Mouse (Mus musculus) gastrocnemius, postnatal 25 days (tissue): ENCODE measurements around the gene AU022252. TPM values are rescaled to one million over a fixed set of nuclear protein-coding genes. Genes with fewer than 3 reads are reported as not detected.
A peak's percentile ranks its signal among the peaks of the same experiment; 100 is the strongest.

ENCODE experiments used
- DNase-seq: peaks from one replicate; pipeline ENCODE4 v3.0.0; 2022
- total RNA-seq, 2 experiments: library from RNA; stranded (reverse); gene quantifications; 1 replicate in 1 of 2; 2 replicates in 1 of 2; pipeline ENCODE4 v1.2.3; 2021

The AU022252 gene
- total RNA-seq, 2 experiments from 2014 or later = 22.5 to 22.8 TPM

DNA sequence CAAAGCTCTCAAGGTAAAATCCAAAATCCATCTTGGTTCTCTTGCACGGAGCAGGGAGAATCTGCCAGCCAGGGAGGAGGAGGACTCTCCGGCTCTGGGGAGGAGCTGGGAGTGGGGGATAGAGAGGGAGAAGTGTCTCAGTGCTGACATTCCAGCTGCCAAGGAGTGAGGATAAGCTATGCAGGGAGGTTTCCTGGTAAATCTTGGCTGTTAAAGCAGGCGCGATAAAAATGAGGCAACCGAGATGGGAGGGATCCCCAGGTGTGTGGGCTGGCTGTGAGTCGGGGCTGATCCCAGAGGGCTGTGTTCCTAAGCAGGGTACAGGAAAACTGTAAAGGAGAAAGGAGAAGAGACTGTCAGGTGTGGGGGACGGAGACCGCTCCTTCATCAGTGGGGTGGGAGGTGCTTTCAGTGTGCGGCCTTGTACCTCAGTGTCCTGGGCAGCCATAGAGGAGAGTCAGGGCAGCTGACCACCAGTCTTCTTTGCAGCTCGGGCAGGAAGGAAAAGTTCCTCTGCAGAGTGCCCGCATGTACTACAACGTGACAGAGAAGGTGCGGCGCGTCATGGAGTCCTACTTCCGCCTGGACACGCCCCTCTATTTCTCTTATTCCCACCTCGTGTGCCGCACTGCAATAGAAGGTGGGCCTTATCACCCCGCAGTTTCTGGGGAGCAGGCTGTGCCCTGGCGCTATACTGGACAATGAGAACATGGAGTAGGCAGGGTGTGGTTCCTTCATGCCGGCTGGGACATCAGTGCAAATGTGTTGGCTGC, 12.1 kb upstream of the AU022252 start:
- DNase-seq = no peak

DNA sequence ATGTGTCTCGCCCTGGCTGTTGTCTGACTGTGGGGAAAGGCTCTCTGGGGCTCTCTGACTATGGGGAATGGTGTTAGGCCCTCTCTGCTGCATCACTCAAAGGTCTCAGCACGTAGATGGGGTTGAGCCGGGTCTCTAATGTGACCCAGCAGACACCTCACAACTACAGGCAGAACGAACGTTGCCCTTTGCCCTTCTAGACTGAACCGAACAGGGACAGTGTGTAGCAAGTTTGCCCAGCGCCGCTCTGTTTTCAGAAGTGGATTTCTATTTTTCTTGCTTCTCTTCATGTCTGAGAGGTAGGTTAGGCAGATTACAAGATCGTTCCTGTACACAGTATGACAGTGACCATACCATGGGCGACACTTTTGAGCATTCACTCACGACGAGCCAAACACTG, 10.1 kb upstream of the AU022252 start:
- no peak for DNase-seq

DNA sequence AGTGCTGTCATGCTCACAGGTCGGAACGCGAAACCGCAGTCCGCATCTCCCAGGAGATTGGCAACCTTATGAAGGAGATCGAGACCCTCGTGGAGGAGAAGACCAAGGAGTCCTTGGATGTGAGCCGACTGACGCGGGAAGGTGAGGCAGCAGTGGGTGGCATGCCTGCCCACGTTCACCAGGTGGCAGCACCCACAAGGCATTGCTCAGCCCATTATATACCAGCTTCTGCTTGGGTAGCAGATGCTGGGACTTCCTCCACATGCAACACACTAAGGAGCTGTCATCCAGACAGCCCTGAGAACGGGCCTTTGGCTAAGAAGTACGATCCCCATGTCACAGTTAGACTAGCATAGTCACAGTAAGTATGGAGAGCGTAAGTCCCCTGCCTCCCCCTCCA, 9.2 kb upstream of the AU022252 start:
- DNase-seq = no peak

DNA sequence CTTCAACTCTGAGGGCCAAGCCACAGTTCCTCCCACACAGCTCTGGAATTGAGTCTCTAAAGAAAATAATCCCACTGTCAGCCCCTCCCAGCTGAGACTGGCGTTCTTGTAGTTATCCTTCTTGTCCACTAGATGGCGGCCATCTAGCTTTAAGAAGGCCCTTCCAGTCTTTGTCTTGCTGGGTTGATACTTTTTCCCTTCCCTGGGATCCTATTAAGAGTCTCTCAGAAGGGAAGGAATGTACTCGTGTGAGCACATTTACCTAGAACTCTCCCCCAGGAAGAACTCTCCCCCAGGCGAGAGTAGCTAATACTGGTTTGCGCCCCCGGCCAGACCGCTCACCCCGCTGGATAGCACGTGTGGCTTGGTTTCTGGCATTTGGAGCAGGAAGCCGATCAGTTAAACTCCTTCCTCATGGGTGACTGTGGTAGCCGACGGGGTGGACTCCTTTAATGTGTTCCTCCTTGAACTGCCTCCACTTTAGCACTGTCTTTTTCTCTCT, 6.7 kb upstream of the AU022252 start:
- peak; percentile 36 for DNase-seq

DNA sequence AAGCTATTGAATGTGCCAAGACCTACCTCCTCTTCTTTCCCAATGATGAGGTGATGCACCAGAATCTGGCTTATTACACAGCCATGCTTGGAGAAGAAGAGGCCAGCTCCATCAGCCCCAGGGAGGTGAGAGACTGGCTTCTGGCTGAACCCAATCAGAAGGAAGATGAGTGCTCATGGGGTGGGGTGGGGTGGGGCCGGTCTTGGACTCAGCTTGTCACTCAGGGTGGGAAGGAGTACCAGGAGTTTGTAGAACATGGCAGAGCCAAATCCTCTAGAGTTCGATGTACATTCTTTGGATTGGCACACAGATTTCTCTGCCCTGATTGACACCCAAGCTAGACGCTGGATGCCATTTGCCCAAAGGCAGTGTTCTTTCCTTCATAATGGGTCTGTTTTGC, 6.1 kb upstream of the AU022252 start:
- DNase-seq = no peak

DNA sequence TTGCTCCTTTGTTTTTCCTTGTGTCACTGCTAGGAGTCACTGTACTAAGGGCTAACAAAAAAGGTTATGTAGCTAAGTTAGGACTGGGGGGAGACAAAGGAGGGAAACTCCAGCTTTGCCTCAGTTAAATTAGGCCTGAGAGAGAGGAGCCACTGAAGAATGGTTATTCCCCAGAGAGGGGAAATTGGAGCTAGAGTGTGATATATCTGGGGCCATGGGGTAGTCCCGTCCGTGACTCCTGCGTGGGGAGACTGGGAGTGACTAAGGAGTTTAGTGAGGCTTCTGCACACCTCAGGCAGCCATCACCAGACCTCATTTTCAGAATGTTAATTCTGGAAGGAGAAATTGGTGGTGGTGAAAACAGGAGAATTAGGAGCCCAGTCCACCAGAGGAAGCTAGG, 1.8 kb upstream of the AU022252 start:
- no peak for DNase-seq

DNA sequence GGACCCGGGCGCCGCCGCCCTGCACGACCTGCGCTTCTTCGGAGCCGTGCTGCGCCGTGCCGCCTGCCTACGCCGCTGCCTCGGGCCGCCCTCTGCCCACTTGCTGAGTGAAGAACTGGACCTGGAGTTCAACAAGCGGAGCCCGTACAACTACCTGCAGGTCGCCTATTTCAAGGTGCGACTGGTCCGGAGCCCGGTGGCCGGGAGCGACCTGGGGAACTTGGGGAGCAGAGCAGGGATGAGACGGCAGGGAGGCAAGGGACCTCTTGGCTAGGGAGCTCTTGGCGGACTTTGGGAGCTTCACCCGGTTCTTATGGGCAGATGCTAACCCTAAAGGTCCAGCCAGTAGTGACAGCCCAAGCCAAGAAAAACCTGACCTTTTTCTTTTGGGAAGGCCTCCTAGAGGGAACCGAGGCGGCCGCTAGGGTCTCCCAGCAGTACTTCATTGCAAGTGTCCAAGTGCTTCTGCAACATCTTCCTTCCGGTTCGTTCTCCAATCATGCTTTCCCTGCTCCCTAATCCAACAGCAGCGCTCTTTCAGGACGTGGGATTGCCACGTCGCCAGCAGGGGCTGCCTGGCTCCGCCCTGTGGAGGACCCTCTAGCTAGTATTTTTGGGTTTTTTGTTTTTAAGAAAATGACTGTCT, 867 bp upstream of the AU022252 start:
- peak; percentile 42 for DNase-seq

DNA sequence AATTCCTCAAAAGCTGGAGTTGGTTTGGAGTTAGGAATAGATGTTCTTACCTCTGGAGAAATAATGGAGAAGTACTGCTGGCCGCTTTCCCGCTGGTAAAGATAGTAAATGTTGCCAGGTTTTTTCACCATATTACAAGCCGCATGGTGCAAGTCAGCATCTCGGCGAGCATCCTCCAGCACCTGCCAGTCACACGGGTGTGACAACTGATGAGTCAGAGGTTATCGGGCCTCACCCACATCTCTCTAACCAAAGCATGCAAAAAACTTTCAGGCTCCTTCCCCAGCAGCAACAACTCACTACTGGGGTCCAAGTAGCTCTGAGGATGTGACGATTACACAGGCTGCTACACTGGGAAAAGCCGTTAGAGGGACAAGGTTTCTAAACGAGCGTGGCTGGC, 5.8 kb downstream of the AU022252 start:
- DNase-seq = no peak

DNA sequence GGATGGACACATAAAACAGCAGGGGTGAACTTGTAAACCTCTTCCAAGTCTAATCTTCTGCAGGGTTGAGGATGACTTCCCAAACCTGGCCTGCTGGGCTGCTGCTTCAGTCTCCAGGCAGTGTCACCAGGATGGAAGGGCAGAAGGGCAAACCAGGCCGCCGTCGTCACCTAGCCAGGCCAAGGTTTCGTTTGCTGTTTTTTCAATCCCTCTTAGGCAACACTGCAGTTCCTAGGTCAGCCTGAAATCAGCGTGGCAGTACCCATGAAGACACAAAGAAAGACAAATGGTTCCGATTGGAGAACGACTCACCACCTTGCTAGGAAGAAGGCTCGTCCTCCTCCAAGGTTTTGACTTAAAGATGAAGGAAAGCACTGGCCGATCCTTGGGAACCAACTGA, 6.8 kb downstream of the AU022252 start:
- no peak for DNase-seq

DNA sequence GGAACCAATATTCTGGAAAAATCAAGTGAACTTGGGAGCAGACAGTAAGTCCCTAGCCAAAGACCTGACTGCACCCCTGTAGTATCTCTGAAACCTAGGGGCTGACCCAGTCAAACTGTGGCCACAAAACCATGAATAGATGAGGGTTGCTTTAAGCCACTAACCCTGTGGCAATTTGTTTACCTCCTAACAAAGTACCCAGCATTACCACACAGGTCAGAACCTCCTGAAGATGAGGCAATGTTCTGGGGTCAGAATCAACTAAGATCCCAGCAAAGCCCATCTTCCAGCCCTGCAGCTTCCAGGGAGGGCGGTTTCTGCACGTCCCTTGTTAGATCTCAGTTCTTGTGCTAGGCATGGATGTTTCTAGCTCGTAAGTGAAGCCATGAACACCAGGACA, 8.0 kb downstream of the AU022252 start:
- no peak for DNase-seq

DNA sequence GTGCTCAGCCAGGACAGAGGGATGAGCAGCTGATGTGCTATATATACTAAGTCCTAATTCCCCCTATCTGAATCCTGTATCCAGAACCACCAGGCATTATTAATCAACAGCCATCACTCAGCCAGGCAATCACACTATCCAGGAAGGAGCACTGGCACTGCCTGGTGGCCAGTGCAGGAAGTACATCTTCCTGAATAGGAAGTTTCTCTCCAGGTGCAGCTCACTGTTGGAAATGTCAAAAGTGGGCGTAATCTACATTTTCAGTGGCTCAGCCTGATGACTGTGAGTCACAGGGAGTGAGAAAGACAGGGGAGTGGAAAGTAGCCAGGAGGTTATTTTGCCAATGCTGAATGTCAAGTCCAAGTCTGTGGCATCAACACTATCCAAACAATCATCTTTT, 8.8 kb downstream of the AU022252 start:
- DNase-seq = no peak

DNA sequence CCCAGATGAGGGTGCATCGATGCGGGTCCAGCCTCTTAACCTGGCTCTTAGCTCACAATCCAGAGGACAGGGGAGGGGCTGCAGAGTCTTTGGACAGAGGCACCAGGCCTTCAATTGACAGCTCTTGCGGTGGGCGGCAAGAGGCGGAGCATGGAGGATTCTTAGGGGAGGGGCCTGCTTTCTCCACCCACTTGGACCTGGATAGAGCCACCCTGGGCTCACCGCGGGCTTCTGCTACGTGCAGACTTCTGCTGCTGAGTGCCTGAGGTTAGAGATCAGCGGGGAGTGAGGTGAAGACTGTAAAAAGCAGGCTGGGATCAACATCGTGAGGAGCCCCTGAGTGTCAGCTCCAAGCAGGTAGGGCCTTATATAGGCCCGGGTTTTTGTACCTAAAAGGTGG, 14.3 kb downstream of the AU022252 start, which contains the start of gene Tmem269:
Tmem269 (minus strand) TSS at position 49 of the 400 bp plus-strand sequence.
- DNase-seq = no peak

DNA sequence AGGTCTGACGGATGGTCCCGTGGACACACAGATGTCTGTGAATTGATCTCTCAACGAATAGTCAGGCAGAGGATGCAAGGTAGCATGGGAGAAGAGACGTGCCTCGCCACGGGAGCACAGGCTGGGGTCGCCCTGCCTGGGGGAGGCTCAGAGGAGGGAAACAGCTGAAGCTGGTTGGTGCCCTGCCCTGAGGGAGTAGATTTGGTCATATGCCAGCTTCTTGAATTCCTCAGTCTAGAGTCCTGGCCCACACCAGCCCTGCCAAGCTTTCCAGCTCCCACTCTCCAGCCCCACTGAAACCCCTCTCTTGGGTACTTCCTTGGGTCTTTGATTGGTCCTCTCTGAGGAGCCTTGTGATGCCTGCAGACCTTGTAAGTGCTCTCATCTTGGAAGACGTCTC, 15.8 kb downstream of the AU022252 start:
- no peak for DNase-seq

DNA sequence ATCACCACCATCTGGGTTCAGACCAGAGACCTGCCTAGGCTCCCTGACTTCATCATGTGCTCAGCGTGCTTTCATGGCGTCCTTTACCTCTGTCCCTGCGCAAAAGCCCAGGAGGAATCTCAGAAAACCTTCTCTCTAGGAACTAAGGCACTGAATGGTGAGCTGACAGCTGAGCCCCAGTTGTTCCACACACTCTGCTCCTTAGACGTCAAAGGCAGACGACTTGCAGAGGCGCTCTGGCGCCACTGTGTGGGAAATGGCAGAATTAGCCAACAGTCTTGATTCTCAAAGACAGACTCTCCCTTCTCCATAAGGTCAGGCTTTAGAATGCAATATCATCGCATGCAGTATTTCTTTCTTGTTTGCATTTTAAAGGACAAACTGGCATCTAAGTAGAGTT, 27.8 kb downstream of the AU022252 start:
- no peak for DNase-seq

DNA sequence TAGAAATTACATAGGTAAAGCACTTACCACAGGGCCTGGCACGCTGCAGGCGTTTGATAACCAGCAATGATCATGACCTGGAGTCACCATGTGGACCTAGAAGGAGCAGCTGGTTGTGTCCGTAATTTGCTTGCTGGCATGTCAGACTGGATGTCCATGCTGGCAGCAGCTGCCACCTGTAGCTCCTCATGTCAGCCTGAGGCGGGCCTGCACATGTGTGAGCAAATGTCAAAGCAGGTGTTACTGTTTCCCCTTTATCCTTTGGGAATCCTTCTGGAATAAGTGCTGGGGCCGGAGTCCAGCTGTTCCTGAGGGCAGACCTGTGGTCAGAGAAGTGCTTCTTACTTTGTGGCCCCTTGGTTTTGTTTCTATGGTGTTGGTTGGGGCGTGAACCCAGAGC, 34.4 kb downstream of the AU022252 start:
- no peak for DNase-seq

DNA sequence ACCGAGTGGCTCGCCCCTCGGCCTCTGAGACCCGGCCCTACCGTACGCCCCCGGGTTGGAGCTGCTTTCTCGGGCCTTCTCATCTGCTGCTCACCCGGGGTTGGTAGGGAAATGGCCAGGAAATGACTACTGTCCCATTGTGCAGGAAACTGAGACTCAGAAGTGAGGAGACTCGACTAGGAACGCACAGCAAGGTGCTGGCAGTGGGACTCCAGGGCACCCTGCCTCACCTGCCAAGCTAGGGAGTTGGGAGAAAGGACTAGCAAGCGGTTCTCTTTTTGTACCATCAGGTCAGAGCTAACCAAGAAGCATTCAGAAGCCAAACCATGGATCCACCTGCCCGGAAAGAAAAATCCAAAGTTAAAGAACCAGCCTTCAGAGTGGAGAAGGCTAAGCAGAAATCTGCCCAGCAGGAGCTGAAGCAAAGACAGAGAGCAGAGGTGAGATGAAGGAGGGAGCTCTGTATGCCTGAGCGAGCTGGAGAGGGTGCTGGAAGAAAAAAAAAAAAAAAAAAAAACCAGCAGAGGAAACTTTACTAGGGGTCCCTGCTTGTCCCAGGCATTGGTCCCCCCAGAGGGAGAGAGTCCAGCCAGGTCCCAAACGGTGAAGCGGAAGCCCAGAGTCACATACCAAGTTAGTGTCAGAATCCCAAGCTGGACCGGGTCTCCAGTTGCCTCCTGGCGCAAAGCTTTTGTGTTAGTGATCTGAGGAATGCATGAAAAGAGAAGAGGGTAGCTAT, 36.8 kb downstream of the AU022252 start:
- DNase-seq = no peak

DNA sequence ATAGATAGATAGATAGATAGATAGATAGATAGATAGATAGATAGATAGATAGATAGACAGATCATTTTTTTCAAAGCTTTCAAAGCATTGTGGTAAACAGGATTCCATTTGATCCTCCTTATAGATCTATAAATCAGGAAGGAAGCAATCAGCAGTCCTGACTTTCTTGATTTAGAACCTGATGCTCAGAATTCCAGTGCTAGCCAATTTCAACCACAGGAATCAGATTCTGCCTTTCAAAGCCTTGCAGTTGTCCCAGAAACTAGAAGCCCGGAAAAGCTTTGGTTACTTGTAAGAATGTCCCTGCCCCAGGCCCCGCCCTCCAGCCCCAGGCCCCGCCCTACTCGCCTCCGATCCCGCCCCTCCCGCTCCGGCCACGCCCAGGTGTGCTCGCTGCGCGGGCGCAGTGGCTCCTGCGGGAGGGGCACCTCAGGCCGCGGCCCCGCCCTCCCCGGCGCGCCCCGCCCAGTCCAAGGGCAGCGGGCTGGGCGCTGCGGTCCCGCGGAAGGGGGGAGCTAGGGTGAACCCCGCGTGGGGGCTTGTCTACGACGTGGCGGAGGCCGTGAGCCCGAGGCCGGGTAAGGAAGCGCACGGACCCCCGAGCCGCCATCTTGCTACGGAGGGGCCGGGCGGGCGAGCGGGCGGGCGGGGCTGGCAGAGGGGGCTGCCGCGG, 37.5 kb downstream of the AU022252 start, which contains the start of gene Svbp:
Svbp (plus strand) TSS at position 398 of the 673 bp plus-strand sequence.
- DNase-seq = peak; percentile 90

DNA sequence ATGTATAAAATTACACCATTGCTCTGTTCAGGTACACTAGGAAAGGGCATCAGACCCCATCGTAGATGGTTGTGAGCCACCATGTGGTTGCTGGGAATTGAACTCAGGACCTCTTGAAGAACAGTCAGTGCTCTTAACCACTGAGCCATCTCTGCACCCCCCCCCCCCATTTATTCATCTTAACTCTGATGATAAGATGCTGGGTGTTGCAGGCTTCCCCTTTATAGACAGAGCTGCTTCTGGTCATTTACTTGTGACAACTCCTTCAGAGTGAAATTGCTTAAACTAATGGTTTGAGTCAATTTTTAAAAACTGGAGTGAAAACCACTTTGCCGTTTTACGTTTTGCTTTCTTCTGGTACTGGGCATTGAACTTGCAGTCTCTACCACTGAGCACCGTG, 39.8 kb downstream of the AU022252 start:
- no peak for DNase-seq

DNA sequence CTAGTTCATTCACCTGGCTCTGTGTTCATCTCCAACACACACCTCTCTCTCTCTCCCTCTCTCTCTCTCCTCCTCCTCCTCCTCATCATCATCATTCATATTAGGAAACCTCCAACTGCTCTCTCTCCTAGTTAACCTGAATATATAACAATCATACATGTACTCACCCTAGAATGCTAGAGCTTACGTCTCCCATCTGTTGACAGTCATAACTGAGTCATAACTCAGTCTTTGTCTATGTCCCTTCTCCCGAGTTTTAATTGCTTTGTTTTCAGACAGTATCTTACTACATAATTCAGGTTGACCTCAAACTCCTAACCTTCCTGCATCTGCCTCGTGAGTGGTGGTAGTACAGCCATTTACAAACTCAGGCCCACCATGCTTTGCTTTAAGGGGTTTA, 41.2 kb downstream of the AU022252 start:
- no peak for DNase-seq

DNA sequence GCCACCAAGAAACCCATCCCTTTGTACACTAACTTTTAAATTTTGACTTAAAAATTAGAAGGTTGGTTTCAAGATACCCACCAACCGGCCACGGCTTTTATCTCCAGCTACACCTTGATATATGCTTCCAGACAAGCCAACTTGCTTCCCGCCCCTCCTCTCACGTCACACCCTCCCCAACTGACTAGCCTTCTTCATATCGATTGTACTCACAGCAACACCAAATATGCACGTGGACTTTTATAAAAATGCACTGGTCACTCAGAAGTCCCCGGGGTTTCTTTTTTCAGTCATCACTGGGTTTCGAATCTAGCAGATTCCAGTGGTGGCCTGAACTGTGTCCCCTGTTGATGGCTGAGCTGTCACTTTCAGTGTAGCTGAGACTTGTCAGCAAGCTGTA, 41.9 kb downstream of the AU022252 start:
- DNase-seq = no peak

DNA sequence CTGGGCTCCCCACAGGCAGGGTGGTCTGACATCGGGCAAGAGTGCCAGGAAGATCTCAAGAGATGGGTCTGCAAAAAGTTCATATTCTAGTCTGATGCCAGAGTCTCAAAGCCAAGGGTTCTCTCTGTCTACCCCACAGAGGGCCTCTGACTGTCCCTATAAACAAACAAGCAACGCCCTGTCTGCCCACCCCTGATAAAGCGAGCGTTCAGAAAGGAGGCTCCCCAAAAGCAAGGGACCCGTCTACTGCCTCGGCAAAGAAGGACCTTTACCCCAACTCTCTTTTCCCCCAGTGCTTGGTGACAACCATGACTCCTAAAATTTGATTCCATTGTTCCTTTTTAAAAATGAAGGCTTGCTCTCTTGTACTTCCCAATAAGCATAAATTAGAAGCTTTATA, 42.6 kb downstream of the AU022252 start, which contains the start of gene Ermap:
Ermap (minus strand) TSS at position 148 of the 400 bp plus-strand sequence.
- no peak for DNase-seq

DNA sequence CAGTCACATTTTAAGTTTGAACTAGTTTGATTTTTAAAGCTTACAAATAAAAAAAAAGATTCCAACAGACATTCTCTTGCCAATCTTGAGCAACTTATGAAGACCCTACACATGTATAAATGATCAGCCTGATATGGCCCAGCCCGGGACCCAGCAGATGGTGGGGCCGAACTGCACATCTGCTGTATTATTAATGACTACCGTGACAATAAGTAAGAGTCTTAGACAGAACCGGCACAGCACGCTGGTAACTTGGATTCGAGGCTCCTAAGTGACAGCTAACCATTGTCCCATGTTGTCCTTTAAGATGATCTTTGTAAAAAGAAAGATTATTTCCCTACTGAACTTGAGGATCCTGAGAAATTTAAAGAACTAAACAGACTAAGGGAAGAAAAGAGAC, 43.1 kb downstream of the AU022252 start:
- DNase-seq = no peak
